8 mouse cellular contexts compared by ENCODE assay signal in the genomic region with DNA sequence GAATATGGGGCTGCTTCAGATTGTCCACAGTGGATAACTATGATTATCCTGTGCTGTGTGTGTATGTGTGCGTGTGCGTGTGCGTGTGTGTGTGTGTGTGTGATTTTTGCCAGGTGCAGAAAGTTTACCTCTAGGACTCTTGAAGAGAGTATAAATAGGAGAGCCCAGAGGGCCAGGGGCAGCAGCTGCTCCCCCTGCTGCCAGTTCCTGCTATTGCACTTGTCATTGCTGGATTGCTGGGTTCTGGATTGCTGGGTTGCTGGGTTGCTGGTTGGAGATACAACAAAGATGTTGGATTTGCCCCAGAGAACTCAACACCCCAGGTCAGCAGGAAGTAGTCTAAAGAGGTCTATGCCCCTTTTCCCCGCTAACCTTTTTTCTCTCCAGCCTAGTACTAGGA. TPM values are rescaled to one million over a fixed set of nuclear protein-coding genes. Genes with fewer than 3 reads are reported as not detected.
DNase-seq lines count a peak whose midpoint lies in the region; ATAC-seq and TF ChIP-seq lines count a peak whose summit lies in the region.

No protein-coding gene starts in this region.

- 88% methylated on average over 4 of the region's 4 CpGs for WGBS in liver, adult 2 months
- WGBS in liver, embryonic 12.5 days (ENCODE audit: insufficient replicate concordance) = 73% methylated on average over 4 of the region's 4 CpGs
- 84% methylated on average over 4 of the region's 4 CpGs for WGBS in olfactory bulb, adult 2 months

- DNase-seq in cerebellum, adult 18-20 months = peak; percentile 51 to 69
- no peak for DNase-seq in liver, adult 2 months (ENCODE audit: extremely low read depth, low read depth, low spot score)
- peak; percentile 11 for DNase-seq in brain, embryonic 14.5 days (ENCODE audit: low read depth)
- peak; percentile 61 for DNase-seq in kidney, postnatal 14 days
- DNase-seq in urinary bladder, postnatal 25 days (ENCODE audit: low spot score) = no peak

- TF ChIP-seq POLR2A in liver, adult 2 months (IDR thresholded peaks at IDR 0.05; ENCODE audit: extremely low read depth, insufficient read depth, low read length) = no peak
- no peak for TF ChIP-seq POLR2A in brain, embryonic 14.5 days (IDR thresholded peaks at IDR 0.05; ENCODE audit: borderline replicate concordance, extremely low read depth, insufficient read depth, insufficient read length, poor library complexity, severe bottlenecking)
- TF ChIP-seq POLR2A in olfactory bulb, adult 2 months (IDR thresholded peaks at IDR 0.05; ENCODE audit: insufficient read depth, low read depth, low read length) = no peak

- no peaks in the 10 kb centered on the region for H3K9me3 ChIP-seq in liver, embryonic 12.5 days (replicated peaks)

- H3K36me3 ChIP-seq in liver, adult 2 months (ENCODE audit: control insufficient read depth, insufficient read depth, low read length) = no peaks in the 10 kb centered on the region
- peaks cover 4% of the 10 kb centered on the region; the same call in 1 of the 2 replicates for H3K36me3 ChIP-seq in liver, embryonic 12.5 days

- H3K9ac ChIP-seq in liver, adult 2 months (ENCODE audit: low read depth, low read length) = no peak overlapping the region
- H3K9ac ChIP-seq in liver, embryonic 12.5 days = no peak overlapping the region

- H3K4me2 ChIP-seq in liver, embryonic 12.5 days = no peak overlapping the region

- peaks cover 30% of the 10 kb centered on the region for H3K79me2 ChIP-seq in liver, adult 2 months (ENCODE audit: control insufficient read depth, insufficient read depth, low read length)

- no peak overlapping the region for H3K27ac ChIP-seq in liver, adult 2 months (replicated peaks; ENCODE audit: insufficient read depth, low read depth, low read length)
- no peak overlapping the region for H3K27ac ChIP-seq in liver, embryonic 12.5 days
- no peak overlapping the region for H3K27ac ChIP-seq in olfactory bulb, adult 2 months (ENCODE audit: insufficient read depth, low read depth, low read length)

- no peak overlapping the region for H3K4me3 ChIP-seq in liver, adult 2 months (ENCODE audit: insufficient read depth, low read depth, low read length)
- no peak overlapping the region for H3K4me3 ChIP-seq in liver, embryonic 12.5 days
- H3K4me3 ChIP-seq in olfactory bulb, adult 2 months (ENCODE audit: insufficient read depth, low read depth, low read length) = no peak overlapping the region

- no peak for ATAC-seq in cerebellum, adult (ENCODE audit: insufficient number of reproducible peaks, low FRiP score, low TSS enrichment)
- ATAC-seq in liver, embryonic 12.5 days = no peak

- no peaks in the 10 kb centered on the region for H3K4me1 ChIP-seq in liver, adult 2 months (ENCODE audit: control insufficient read depth, insufficient read depth, low read length)
- peaks cover 5% of the 10 kb centered on the region; the same call in 1 of the 2 replicates for H3K4me1 ChIP-seq in liver, embryonic 12.5 days
- peaks cover 15% of the 10 kb centered on the region for H3K4me1 ChIP-seq in olfactory bulb, adult 2 months (ENCODE audit: control insufficient read depth, insufficient read depth, low read length)

- TF ChIP-seq CTCF in liver, adult 2 months (IDR thresholded peaks at IDR 0.05; ENCODE audit: low read depth, low read length) = peak; percentile 79
- peak; percentile 65 for TF ChIP-seq CTCF in brain, embryonic 14.5 days (IDR thresholded peaks at IDR 0.05; ENCODE audit: borderline replicate concordance, extremely low read depth, insufficient read depth, insufficient read length)
- peak; percentile 40 for TF ChIP-seq CTCF in olfactory bulb, adult 2 months (IDR thresholded peaks at IDR 0.05; ENCODE audit: insufficient read depth, low read depth, low read length)

- no peaks in the 10 kb centered on the region for H3K27me3 ChIP-seq in liver, adult 2 months (ENCODE audit: control insufficient read depth, insufficient read depth, low read length)
- H3K27me3 ChIP-seq in liver, embryonic 12.5 days (replicated peaks) = no peaks in the 10 kb centered on the region

RNA-seq across cellular contexts. Expression of a gene that starts 14.4 kb away (rescaled TPM):
- total RNA-seq in liver, adult 2 months (2014; rRNA removed) = 9.6 and 13.5 TPM in 2 replicates
- polyA plus RNA-seq in liver, adult 2 months (2012; rRNA removed) = 16.9 and 22.1 TPM in 2 replicates
- 8.7 and 9.6 TPM in 2 replicates for polyA plus RNA-seq in liver, embryonic 12.5 days (2016; fragmentation: Nextera tagmentation; extraction: Ambion mirVana)
- 69.3 and 82.1 TPM in 2 replicates for polyA plus RNA-seq in brain, embryonic 14.5 days (2012; rRNA removed)
- polyA plus RNA-seq in olfactory bulb, adult 2 months (2012; ENCODE audit: insufficient read depth, insufficient read length, low replicate concordance, missing spikeins) = 119 TPM in 1 of 2 replicates, not detected in the other

RNA-seq across cellular contexts. Expression of a gene that starts 14.8 kb away (rescaled TPM):
- total RNA-seq in liver, adult 2 months (2014; rRNA removed) = 0.46 and 0.74 TPM in 2 replicates
- polyA plus RNA-seq in liver, adult 2 months (2012; rRNA removed) = 0.46 and 0.64 TPM in 2 replicates
- polyA plus RNA-seq in liver, embryonic 12.5 days (2016; fragmentation: Nextera tagmentation; extraction: Ambion mirVana) = 0.49 and 0.53 TPM in 2 replicates
- 6.0 and 7.1 TPM in 2 replicates for polyA plus RNA-seq in brain, embryonic 14.5 days (2012; rRNA removed)
- not detected in 2 replicates for polyA plus RNA-seq in olfactory bulb, adult 2 months (2012; ENCODE audit: insufficient read depth, insufficient read length, low replicate concordance, missing spikeins)

Comparison
In these comparisons a context has a peak if more than half of its experiments do, and no peak if none do; other contexts are left out.
1. DNase-seq: peak in cerebellum, adult 18-20 months (2 of 2), brain, embryonic 14.5 days (single experiment) and kidney, postnatal 14 days (single experiment); none in liver, adult 2 months (single experiment) and urinary bladder, postnatal 25 days (single experiment).
2. Peak in every context shown above with its lines, with median percentiles within 50 percentile points of each other: CTCF ChIP-seq.